In genomic region chr5:132498045-132498444, GRCm38 (mm10) we compare ENCODE assay signal across 34 mouse cellular contexts. TPM values are rescaled to one million over a fixed set of nuclear protein-coding genes. Genes with fewer than 3 reads are reported as not detected.
"Had no signal": no experiment of that assay in that cellular context is flagged by ENCODE, and none has a peak within 500 bp of the region (broad histone marks: within the 10 kb centered on the region; RNA-seq: fewer than 3 reads in every experiment).

No protein-coding gene starts in this region.

- H3K27ac ChIP-seq: heart, embryonic 13.5 days; heart, embryonic 15.5 days; hindbrain, embryonic 10.5 days; hindbrain, embryonic 12.5 days; hindbrain, embryonic 13.5 days; hindbrain, embryonic 14.5 days; hindbrain, embryonic 15.5 days; hindbrain, postnatal 0 days; intestine, embryonic 15.5 days; kidney, embryonic 15.5 days; kidney, postnatal 0 days; layer of hippocampus, adult 2 months; left cerebral cortex, adult 2 months had no signal

- DNase-seq: heart, postnatal 10 days; heart, postnatal 14 days; heart, postnatal 36 days; heart, postnatal 4 days; kidney, adult 11 months; kidney, adult 18-20 months; kidney, adult 2 months; kidney, adult 8-10 months; kidney, adult 9 months; kidney, postnatal 10 days; kidney, postnatal 14 days; kidney, postnatal 25 days; kidney, postnatal 36 days; kidney, postnatal 4 days; layer of hippocampus, adult 9-11 months; layer of hippocampus, postnatal 36 days had no signal

- H3K27me3 ChIP-seq: heart, embryonic 13.5 days; heart, embryonic 15.5 days; hindbrain, embryonic 12.5 days; hindbrain, embryonic 13.5 days; hindbrain, embryonic 15.5 days; intestine, embryonic 15.5 days; kidney, embryonic 15.5 days had no signal

- H3K4me2 ChIP-seq: heart, embryonic 11.5 days; heart, embryonic 13.5 days; heart, embryonic 15.5 days; hindbrain, embryonic 12.5 days; hindbrain, embryonic 13.5 days; hindbrain, embryonic 14.5 days; hindbrain, embryonic 15.5 days; intestine, embryonic 15.5 days; kidney, embryonic 15.5 days had no signal

- H3K4me3 ChIP-seq: heart, embryonic 13.5 days; heart, embryonic 15.5 days; hindbrain, embryonic 10.5 days; hindbrain, embryonic 12.5 days; hindbrain, embryonic 13.5 days; hindbrain, embryonic 15.5 days; intestine, embryonic 15.5 days; kidney, embryonic 15.5 days; layer of hippocampus, adult 2 months; left cerebral cortex, adult 2 months had no signal

- H3K36me3 ChIP-seq: heart, embryonic 13.5 days; heart, embryonic 15.5 days; hindbrain, embryonic 10.5 days; hindbrain, embryonic 12.5 days; hindbrain, embryonic 13.5 days; hindbrain, embryonic 15.5 days; intestine, embryonic 15.5 days; kidney, embryonic 15.5 days had no signal

- H3K9me3 ChIP-seq: heart, embryonic 13.5 days; heart, embryonic 15.5 days; hindbrain, embryonic 10.5 days; hindbrain, embryonic 12.5 days; hindbrain, embryonic 13.5 days; hindbrain, embryonic 15.5 days; intestine, embryonic 15.5 days; kidney, embryonic 15.5 days had no signal

- ATAC-seq: hindbrain, embryonic 16.5 days; hindbrain, postnatal 0 days; inflammation-experienced regulatory T-cells, adult 6 months; intestine, embryonic 15.5 days; intestine, embryonic 16.5 days; intestine, postnatal 0 days had no signal

- H3K9ac ChIP-seq: heart, embryonic 13.5 days; heart, embryonic 15.5 days; hindbrain, embryonic 12.5 days; hindbrain, embryonic 13.5 days; hindbrain, embryonic 14.5 days; hindbrain, embryonic 15.5 days; intestine, embryonic 15.5 days; kidney, embryonic 15.5 days had no signal

RNA-seq across cellular contexts. Expression of gene Auts2, which starts 45.1 kb away (rescaled TPM):
- polyA plus RNA-seq: inflammation-experienced regulatory T-cells, adult 6 months had no signal
